Mouse (Mus musculus): ENCODE data around the gene Efnb3. TPM values are rescaled to one million over a fixed set of nuclear protein-coding genes. Genes with fewer than 3 reads are reported as not detected.
"Not testable (repeated sequence)": the region's sequence is repeated elsewhere in the genome, so short reads cannot be mapped to it uniquely, and the experiment has no call there.

Gene Efnb3
- total and polyA plus RNA-seq, 3 experiments: 0.27 to 0.68 (median 0.56) TPM

DNA sequence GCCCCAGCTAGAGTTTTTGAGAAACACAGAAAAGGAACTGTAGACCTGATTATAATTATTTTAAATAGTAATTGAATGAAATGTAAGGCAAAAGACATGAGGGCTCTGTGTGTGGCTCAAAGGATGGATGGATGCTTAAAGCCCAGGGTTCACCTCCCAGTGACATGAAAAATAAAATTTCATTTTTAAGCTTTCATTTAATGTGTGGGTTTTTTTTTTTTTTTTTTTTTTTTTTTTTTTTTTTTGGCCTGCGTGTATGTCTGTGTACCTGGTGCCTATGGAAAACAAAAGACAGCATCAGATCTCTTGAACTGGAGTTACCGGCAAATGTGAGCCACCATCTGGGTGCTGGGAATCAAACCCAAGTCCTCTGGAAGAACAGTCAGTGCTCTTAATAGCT lies 19.3 kb downstream of the Efnb3 start:
- peaks cover 69% of the 10 kb centered on the region for H3K27me3 ChIP-seq (ENCODE audit: insufficient read depth, low read length)
- no peak for DNase-seq (ENCODE audit: low spot score)
- H3K9me3 ChIP-seq (replicated peaks): no peaks in the 10 kb centered on the region
- no peak overlapping the region for H3K4me3 ChIP-seq (ENCODE audit: low read depth, low read length)
- peaks cover 3% of the 10 kb centered on the region; the same call in 1 of the 2 replicates for H3K4me1 ChIP-seq (ENCODE audit: insufficient read depth, low read depth, low read length)
- H3K36me3 ChIP-seq (replicated peaks): no peaks in the 10 kb centered on the region
- TF ChIP-seq GATA2 (IDR thresholded peaks at IDR 0.05; ENCODE audit: borderline replicate concordance, low read depth, low read length) (no peak), POLR2AphosphoS5 (IDR thresholded peaks at IDR 0.05; ENCODE audit: insufficient replicate concordance, low read depth, low read length) (no peak), GATA1 (IDR thresholded peaks at IDR 0.05; ENCODE audit: borderline replicate concordance, low read length) (no peak), TAL1 (conservative IDR thresholded peaks at IDR 0.05; ENCODE audit: low read depth, low read length) (no peak), CTCF (IDR thresholded peaks at IDR 0.05; ENCODE audit: low read depth, low read length) (no peak)
- no peak for ATAC-seq (ENCODE audit: extremely low read depth, insufficient number of reproducible peaks, low FRiP score, poor library complexity, severe bottlenecking)

DNA sequence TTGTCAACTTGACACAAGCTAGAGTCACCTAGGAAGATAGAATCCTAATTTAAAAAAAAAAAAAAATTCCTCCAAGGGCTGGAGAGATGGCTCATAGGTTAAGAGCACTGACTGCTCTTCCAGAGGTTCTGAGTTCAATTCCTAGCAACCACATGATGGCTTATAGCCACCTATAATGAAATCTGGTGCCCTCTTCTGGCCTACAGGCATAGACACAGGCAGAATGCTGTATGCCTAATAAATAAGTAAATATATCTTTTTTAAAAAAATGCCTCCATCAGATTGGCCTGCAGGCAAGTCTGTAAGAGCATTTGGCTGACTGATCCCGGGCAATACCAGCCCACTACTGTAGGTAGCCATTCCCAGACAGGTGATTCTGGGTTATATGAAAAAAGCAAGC lies 25.0 kb downstream of the Efnb3 start:
- no peaks in the 10 kb centered on the region for H3K36me3 ChIP-seq (replicated peaks)
- peaks cover 31% of the 10 kb centered on the region for H3K27me3 ChIP-seq (ENCODE audit: insufficient read depth, low read length)
- no peaks in the 10 kb centered on the region for H3K9me3 ChIP-seq (replicated peaks)
- no peak for DNase-seq (ENCODE audit: low spot score)
- H3K4me1 ChIP-seq (ENCODE audit: insufficient read depth, low read depth, low read length): peaks cover 3% of the 10 kb centered on the region
- no peak for TF ChIP-seq POLR2AphosphoS5 (IDR thresholded peaks at IDR 0.05; ENCODE audit: insufficient replicate concordance, low read depth, low read length)
- no peak for TF ChIP-seq GATA1 (IDR thresholded peaks at IDR 0.05; ENCODE audit: borderline replicate concordance, low read length)
- TF ChIP-seq GATA2 (IDR thresholded peaks at IDR 0.05; ENCODE audit: borderline replicate concordance, low read depth, low read length): no peak
- no peak for TF ChIP-seq CTCF (IDR thresholded peaks at IDR 0.05; ENCODE audit: low read depth, low read length)
- TF ChIP-seq TAL1 (conservative IDR thresholded peaks at IDR 0.05; ENCODE audit: low read depth, low read length): no peak
- ATAC-seq (ENCODE audit: extremely low read depth, insufficient number of reproducible peaks, low FRiP score, poor library complexity, severe bottlenecking): no peak
- H3K4me3 ChIP-seq (ENCODE audit: low read depth, low read length): no peak overlapping the region

DNA sequence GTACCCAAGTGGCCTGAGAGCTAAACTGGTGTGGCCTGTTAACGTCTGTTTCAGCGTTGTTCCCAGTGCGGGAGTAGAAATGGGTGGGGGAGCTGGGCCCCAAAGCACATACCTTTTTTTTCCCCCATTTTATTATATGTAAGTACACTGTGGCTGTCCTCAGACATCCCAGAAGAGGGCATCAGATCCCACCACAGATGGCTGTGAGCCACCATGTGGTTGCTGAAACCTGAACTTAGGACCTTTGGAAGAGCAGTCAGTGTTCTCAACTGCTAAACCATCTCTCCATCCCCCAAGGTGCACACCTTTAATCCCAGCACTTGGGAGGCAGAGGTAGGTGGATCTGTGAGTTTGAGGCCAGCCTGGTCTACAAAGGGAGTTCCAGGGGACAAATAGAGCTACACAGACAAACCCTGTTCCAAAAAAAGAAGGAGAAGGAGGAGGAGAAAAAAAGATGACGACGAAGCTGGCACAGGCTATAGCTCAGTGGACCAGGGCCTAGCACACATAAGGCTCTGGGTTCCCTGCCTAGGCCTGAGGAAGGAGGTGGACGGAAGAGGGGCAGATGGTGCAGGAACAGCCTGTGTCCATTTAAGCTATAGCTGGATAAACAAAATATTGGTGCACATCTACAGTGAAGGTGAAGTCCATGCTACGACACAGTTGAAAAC lies 27.4 kb downstream of the Efnb3 start:
- H3K9me3 ChIP-seq (replicated peaks): no peaks in the 10 kb centered on the region
- DNase-seq (ENCODE audit: low spot score): no peak
- ATAC-seq (ENCODE audit: extremely low read depth, insufficient number of reproducible peaks, low FRiP score, poor library complexity, severe bottlenecking): no peak
- no peaks in the 10 kb centered on the region for H3K36me3 ChIP-seq (replicated peaks)
- H3K4me3 ChIP-seq (ENCODE audit: low read depth, low read length): no peak overlapping the region
- peaks cover 24% of the 10 kb centered on the region for H3K27me3 ChIP-seq (ENCODE audit: insufficient read depth, low read length)
- H3K4me1 ChIP-seq (ENCODE audit: insufficient read depth, low read depth, low read length): peaks cover 3% of the 10 kb centered on the region
- TF ChIP-seq CTCF (IDR thresholded peaks at IDR 0.05; ENCODE audit: low read depth, low read length) (no peak), GATA2 (IDR thresholded peaks at IDR 0.05; ENCODE audit: borderline replicate concordance, low read depth, low read length) (no peak), TAL1 (conservative IDR thresholded peaks at IDR 0.05; ENCODE audit: low read depth, low read length) (no peak), GATA1 (IDR thresholded peaks at IDR 0.05; ENCODE audit: borderline replicate concordance, low read length) (no peak), POLR2AphosphoS5 (IDR thresholded peaks at IDR 0.05; ENCODE audit: insufficient replicate concordance, low read depth, low read length) (no peak)

DNA sequence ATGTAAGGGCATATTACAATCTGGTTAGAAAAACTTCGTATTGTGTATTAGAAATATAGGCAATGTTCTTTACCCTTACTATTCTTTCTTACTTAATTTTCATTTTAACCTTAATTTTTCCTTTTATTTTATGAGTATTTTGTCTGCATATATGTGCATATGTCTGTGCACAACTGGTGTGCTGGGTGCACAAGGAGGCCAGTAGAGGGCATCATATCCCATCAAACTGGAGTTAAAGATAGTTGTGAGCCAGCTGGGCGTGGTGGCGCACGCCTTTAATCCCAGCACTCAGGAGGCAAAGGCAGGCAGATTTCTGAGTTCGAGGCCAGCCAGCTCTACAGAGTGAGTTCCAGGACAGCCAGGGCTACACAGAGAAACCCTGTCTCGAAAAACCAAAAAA lies 29.2 kb downstream of the Efnb3 start:
- ATAC-seq (ENCODE audit: extremely low read depth, insufficient number of reproducible peaks, low FRiP score, poor library complexity, severe bottlenecking); H3K36me3 ChIP-seq (replicated peaks); H3K4me3 ChIP-seq (ENCODE audit: low read depth, low read length); DNase-seq (ENCODE audit: low spot score); H3K4me1 ChIP-seq (ENCODE audit: insufficient read depth, low read depth, low read length); H3K9me3 ChIP-seq (replicated peaks): not testable (repeated sequence)
- peaks cover 13% of the 10 kb centered on the region for H3K27me3 ChIP-seq (ENCODE audit: insufficient read depth, low read length)

DNA sequence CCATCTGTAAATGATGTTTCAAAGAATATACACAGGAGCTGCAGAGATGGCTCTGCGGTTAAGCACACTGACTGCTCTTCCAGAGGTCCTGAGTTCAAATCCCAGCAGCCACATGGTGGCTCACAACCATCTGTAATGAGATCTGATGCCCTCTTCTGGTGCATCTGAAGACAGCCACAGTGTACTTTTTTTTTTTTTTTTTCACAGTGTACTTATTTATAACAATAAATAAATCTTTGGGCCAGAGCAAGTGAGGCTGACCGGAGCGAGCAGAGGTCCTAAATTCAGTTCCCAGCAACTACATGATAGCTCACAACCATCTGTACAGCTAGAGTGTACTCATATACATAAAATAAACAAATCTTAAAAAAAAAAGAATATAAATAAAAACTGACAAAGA lies 29.7 kb downstream of the Efnb3 start:
- not testable (repeated sequence) for H3K4me1 ChIP-seq (ENCODE audit: insufficient read depth, low read depth, low read length); H3K36me3 ChIP-seq (replicated peaks); H3K4me3 ChIP-seq (ENCODE audit: low read depth, low read length); H3K9me3 ChIP-seq (replicated peaks); H3K27me3 ChIP-seq (ENCODE audit: insufficient read depth, low read length); ATAC-seq (ENCODE audit: extremely low read depth, insufficient number of reproducible peaks, low FRiP score, poor library complexity, severe bottlenecking); DNase-seq (ENCODE audit: low spot score)

DNA sequence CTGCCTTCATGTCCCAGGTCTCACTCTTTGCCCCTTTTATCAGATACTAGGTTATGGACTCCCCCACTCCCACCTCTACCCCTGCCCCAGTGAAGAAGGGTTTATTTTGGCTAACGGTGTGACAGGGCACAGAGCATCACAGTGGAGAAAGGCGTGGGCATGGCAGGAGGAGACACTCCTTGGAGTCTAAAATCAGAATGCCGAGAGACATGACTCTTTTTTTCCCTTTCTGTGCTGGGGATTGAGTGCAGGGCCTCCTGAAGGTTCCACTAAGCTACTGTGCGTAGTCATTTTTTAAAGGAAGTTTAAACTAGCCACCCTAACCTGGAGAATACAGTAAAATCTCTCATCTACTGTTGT lies 32.0 kb downstream of the Efnb3 start:
- Histone ChIP-seq H3K4me1 (ENCODE audit: insufficient read depth, low read depth, low read length) (peaks cover 7% of the 10 kb centered on the region), H3K4me3 (ENCODE audit: low read depth, low read length) (no peak overlapping the region), H3K27me3 (ENCODE audit: insufficient read depth, low read length) (peaks cover 10% of the 10 kb centered on the region), H3K9me3 (replicated peaks) (no peaks in the 10 kb centered on the region), H3K36me3 (replicated peaks) (no peaks in the 10 kb centered on the region)
- DNase-seq (ENCODE audit: low spot score) (no peak), ATAC-seq (ENCODE audit: extremely low read depth, insufficient number of reproducible peaks, low FRiP score, poor library complexity, severe bottlenecking) (no peak)
- no peak for TF ChIP-seq POLR2AphosphoS5 (IDR thresholded peaks at IDR 0.05; ENCODE audit: insufficient replicate concordance, low read depth, low read length)
- no peak for TF ChIP-seq CTCF (IDR thresholded peaks at IDR 0.05; ENCODE audit: low read depth, low read length)
- TF ChIP-seq GATA1 (IDR thresholded peaks at IDR 0.05; ENCODE audit: borderline replicate concordance, low read length): no peak
- no peak for TF ChIP-seq GATA2 (IDR thresholded peaks at IDR 0.05; ENCODE audit: borderline replicate concordance, low read depth, low read length)
